Mouse (Mus musculus) urinary bladder, adult 18-20 months (tissue): ENCODE measurements around the gene Slc30a2.

ENCODE experiments used
- DNase-seq, 2 experiments: peaks; one replicate each; pipeline ENCODE4 v3.0.0; 2022; ENCODE audit warnings: low spot score in 2 of 2, mixed read lengths in 2 of 2

Gene Slc30a2

DNA sequence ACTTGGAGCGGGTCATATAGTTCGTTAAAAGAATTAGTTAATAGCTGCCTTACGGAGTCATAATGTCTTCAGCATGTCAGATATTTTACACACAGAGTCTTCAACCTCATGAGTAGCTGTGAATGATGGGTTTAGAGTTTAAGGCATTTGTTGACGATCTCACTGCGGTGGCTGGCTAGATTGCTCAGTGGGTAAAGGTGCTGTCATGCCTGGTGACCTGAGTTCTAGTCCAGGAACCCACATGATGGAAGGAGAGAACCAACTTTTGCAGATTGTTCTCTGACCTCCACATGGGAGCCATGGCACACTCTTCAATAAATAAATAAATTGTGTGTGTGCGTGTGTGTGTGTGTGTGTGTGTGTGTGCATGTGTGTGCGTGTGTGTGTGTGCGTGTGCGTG is 54.8 kb downstream of the Slc30a2 start:
- DNase-seq: no peak

DNA sequence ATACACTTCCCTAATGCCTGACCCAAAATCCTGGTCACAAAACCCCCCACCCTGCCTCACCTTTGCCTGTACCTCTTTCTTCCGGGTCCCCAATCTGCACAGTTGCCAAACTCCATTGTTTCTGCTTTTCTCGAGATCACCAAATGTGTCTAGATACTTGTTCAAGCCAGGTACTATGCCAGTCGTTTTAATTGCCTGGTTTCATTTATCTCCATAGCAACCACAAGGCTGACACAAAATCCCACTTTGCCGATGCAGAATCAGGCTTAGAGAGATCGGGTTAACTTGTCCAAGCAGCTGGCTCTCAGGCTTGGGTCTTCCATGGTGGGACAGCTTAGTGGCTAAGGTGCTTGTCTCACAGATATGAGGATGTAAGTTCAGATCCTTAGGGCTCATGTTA is 57.2 kb downstream of the Slc30a2 start:
- no peak for DNase-seq

DNA sequence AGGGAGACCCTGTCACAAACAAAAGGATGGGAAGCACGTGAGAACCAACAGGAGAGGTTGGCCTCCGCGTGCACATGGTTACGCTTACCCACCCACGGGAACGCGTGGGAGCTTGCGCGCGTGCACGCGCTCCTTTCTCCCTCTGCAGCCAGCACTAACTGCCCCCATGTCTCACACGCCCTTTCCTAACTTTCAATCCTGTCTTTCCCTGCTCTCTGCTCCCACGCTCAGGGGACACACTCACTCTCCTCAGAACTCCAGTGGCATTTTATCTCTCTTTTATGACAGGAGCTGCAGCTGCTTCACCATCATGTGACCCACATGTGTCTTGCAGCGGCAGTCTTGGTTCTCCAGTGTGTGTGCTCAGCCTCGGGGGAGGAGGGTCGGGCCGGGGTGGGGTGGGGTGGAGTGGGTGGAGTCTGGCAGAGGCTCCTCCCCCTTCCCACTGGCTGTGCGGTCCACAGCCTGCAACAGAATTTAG is 58.2 kb downstream of the Slc30a2 start:
- peak; percentile 41 to 50 for DNase-seq

DNA sequence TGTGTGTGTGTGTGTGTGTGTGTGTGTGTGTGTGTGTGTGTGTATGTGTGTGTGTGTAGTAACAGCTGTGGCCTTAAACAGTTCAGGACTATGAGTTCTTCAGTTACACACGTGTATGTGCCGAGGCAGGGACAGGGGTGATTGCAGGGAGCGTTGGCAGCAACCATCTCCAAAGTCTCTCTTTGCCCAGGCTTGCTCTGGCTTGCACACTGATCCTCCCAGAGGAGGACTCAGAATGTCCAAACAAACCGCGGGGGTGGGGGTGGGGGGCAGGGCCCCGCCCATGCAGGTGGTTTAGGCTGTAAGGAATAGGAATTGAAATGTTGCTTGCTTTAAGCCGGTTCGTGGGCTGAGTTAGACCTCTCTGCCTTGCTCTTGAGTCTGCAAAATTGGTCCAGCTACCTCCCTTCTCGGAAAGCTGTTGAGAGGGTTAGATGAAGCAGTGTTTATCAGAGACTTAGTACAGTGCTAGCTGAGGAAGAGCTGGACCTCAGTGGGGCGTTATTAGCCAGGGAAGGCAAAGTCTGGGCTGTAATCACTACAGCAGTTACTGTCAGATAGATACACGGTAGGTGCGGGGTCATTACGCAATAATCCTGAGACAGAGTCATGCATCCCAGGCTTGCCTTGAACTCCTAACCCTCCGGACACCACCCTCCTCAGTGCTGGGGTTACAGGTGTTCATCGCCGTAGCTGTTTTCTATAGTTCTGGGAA is 59.0 kb downstream of the Slc30a2 start:
- peak; percentile 43 to 56 for DNase-seq

DNA sequence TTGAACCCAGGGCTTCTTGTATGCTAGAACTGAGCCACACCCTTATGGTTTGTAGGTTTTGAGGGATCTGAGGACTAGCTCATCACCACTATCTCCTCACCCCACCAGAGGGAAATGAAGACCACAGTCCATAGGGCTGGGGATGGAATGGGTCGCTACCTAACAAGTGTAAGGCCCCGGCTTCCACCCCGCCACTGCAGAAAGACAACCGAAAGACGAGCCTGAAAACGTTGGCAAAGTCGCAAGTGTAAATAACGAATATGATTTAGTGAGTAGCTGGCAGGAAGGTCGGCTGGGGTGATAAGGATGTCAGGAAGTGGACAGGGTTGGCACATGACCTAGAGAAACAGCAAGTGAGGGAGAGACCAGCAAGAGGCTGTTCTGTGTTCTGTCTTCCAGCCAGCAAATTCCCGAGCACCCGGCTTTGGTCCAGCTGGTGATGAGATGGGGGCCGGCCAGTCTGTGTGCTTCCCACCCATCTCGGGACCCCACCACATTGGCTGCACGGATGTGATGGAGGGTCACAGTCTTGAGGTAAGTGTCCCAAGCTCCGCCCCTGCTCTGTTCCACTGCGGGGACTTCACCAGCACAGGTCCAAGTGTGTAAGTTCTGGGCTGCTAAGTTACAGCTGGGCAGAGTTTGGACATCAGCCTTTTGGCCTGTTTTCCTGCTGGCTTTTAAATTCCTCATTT is 59.7 kb downstream of the Slc30a2 start:
- peak; percentile 39 to 58 for DNase-seq

DNA sequence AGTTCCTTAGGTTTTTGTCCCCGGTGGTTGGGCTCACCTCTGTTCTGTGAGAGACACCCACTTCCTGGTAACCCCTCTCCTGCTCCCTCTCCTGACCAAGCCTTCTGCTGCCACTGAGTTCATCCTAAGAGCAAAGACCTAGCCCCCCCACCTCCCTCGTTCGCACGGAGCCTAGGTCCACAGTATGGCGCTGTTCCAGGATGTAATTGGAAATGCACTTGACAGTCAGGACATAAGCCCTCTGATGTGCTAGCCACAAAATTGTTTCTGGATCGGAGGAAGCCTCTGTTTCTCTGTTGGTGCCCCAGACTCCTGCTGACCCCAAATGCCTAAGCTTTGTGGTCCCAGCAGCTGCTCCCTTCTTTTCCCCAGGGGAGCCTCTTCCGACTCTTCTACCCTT is 60.7 kb downstream of the Slc30a2 start:
- no peak for DNase-seq
